Mouse (Mus musculus) spleen, embryonic (tissue): Measurements from ENCODE around the gene Rpl13a.
"Not testable (repeated sequence)": the region's sequence is repeated elsewhere in the genome, so short reads cannot be mapped to it uniquely, and the experiment has no call there.

Source experiments
- CTCF ChIA-PET: fragments of 350-600 bp; sonication (Branson Sonifier 250); formaldehyde crosslinking; loops from one replicate; lab custom pipeline; 2022; lab: Charles Lee

The Rpl13a gene

DNA sequence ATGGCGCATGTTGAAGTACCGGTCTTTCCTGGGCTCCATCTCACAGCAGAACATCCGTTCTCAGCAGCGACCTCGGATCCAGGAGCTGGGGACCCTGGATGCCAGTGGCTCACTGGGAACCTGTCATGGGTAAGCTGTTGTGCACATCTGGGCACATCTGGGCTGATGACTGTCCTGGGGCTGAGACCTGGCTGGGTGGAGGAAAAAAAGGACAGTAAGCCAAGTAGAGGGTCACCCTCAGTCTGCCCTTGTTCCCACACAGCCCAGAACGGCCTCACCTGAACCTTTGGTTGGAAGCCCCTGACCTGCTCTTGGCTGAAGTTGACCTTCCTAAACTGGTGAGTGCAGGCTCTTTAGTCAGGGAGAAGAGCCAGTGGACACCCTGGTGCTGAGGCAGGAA, 30.4 kb upstream of the Rpl13a start:
- CTCF ChIA-PET, result no interaction called here

DNA sequence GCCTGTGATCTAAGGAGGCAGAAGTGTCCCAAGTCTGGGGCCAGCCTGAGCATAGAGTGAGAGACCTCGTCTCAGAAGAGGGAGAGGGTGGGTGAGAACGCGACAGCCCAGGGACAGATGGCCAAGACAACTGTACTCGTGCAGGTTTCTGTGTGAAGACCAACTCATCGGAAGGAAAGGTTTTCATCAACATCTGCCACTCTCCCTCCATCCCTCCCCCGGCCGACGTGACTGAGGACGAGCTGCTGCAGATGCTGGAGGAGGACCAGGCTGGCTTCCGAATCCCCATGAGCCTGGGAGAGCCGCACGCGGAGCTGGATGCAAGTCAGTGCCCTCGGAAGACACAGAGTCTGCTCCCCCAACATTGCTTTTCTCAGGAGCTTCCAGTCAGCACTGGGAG, 28.9 kb upstream of the Rpl13a start:
- CTCF ChIA-PET, result no interaction called here

DNA sequence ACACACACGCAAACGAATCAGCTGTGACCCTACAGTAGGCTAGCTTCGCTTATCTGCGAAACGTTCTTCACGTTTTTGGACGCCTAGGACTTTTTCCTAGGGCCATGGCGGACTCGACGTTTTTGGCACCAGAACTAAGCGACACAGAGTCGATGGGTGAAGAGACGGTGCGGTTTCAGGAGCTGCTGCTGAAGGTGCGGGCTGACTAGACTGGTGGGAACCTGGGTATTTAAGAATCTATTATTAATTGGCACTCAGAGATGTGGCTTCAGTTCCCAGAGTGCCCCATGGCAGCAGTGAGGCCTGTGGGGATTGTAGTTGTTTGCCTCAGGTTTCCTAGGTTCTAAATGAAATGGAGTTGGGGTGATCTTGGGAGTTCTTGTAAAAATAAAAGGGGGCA, 27.6 kb upstream of the Rpl13a start:
- CTCF ChIA-PET, result interaction anchor here (0.7 kb wide), 1 partner anchor 416 kb away, joined by 3 read pairs; no protein-coding TSS in a partner anchor

DNA sequence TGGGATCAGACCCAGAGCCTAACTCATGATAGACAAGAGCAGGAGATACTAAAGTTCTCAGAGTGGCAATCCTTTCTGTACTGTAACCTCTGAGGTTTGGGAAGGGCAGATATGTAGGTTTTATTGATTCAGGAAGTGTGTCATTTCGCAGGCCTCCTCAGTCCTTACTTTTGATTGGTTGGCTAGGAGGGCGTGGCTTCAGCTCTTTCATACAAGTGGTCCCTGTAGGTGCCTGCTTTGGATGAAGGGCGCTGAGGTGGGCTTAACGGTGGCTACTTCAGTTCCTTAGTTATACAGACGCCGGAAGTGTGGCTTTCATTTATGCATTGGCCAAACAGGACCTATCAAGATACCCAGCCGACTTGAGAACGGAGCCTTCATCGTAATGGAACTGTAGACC, 27.0 kb upstream of the Rpl13a start:
- CTCF ChIA-PET, result no interaction called here

DNA sequence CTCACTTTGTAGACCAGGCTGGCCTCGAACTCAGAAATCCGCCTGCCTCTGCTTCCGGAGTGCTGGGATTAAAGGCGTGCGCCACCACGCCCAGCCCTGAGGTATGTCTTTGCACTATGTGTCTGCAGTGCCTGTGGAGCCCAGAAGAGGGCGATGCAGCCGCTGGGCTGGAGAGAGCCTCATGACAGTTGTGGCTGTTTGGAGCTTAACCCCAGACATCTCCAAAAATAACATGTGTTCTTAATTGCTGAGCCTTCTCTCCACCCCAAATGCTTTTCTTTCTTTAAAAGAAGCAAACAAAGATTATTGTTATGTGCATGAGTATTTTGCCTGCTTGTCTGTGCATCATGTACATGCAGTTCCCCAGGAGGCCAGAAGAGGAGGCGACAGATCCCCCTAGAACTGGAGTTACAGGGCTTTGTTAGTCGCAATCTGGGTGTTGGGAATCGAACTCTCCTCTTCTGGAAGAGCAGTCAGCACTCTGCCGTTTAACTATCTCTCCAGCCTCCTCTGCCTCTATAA, 26.5 kb upstream of the Rpl13a start:
- CTCF ChIA-PET, result no interaction called here

DNA sequence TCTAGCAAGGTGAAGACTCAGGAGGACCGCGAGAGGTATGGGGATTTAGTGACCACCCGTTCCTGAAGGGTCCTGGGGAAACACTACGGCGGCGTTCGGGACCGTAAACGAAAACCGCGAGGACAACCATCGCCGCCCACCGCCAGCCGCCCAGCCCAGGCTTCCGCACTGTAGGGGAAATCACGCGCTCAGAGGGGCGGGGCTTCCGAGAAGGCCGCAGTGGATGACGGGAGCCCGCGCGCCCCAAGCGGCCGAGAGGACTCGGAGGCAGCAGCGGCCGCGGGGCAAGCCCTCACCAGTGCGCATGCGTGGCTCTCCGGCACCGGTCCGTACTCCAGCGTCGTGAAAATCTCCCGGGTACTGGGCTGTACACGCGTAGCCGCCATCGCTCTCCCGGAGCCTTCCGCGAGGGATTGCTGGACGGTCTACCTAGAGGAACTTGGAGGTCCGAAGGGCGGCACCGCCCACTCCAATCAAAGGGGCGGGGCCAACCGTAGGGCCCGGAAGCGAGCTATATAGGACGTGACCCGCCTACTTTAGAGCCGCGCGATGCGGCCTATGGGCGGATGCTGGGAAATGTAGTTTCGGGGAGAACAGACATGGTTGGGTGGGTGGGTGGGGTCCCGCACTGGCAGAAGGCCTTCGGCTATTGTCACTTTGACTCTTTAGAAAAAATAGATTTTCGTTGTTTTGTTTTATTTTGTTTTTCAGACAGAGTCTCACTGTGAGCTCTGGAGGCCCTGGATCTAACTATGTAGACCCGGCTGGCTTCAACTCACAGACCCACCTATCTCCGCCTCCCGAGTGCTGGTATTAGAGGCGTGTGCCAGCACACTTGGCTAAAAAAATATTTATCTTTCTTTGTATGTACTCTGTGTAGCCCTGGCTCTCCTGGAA, 25.8 kb upstream of the Rpl13a start, which contains the start of the genes Pih1d1 and Aldh16a1:
Gene Pih1d1 (plus strand): TSS at position 208 of the 897 bp plus-strand sequence.
Gene Aldh16a1 (minus strand): TSS at position 489 of the 897 bp plus-strand sequence.
- CTCF ChIA-PET, result interaction anchor here (0.5 kb wide), 1 partner anchor 14 kb away, joined by 4 read pairs; no protein-coding TSS in a partner anchor

DNA sequence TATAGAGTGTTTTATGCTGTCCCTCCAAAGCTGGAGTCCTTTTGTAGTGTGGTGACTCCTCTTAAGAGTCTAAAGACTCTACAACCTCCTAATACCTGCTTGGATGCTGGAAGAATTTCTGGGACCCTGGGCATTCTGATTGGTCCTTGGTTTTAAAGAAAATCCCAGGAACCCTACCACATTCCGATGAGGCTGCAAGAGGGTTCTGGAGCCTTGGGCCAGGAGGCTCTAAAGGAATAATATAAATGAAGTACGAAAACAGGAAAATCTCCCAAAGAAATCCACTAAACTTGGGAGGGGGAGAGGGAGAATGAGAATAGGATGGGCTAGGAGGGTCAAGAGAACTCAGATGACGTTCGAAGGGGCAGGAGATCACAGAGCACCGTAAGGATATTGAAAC, 25.0 kb upstream of the Rpl13a start:
- CTCF ChIA-PET, result interaction anchor here (0.5 kb wide), 1 partner anchor 13 kb away, joined by 4 read pairs; no protein-coding TSS in a partner anchor

DNA sequence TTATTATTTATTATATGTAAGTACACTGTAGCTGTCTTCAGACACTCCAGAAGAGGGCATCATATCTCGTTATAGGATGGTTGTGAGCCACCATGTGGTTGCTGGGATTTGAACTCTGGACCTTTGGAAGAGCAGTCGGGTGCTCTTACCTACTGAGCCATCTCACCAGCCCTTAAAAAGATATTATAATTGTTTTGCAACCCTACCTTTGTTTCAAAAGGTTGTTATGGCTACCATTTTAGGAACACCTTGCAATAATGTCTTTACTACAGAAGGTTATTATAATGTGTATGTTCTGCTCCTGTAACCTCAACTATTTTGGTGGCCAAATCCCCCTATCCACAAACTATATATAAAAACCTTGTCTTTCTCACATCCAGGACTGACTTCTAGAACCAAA, 24.5 kb upstream of the Rpl13a start:
- CTCF ChIA-PET, result not testable (repeated sequence)

DNA sequence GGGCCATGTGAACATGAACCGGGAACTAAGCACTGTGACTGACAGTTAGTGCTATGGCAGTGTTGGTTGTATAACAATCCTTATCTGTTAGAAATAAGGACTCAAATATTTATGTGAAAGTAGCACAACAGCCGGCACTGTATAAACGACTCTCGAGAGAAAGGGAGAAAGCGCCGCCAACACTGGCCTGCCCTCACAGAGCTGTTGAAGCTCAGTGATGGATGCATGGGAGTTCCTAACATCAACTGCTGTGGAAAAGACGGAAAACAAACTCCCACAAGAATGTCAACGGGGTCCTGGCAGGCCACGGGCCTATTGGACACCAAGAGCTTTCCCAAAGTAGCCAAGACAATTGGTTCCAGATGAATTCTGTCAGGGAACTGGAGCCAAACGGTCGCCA, 22.7 kb upstream of the Rpl13a start:
- CTCF ChIA-PET, result no interaction called here

DNA sequence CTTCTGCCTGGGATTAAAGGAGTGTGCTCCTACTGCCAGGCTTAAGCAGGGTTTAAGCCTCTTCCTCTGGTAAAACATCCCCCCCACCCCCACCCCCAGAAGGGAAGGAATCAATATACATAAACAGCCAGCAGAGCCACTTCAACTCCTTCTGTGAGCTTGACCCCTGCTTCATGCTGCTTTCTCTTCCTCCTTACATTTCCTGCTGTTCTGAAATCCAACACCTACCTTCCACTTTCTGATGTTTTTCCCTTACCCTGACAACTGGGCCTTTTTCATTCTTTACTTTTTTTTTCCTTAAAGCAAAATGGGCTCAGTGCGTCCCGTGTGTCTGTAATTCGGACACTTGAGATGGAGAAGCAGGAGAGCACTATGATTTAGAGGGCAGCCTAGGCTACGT, 21.8 kb upstream of the Rpl13a start:
- CTCF ChIA-PET, result interaction anchor here (0.6 kb wide), 2 partner anchors 12 to 21 kb away, joined by 4 read pairs; no protein-coding TSS in a partner anchor

DNA sequence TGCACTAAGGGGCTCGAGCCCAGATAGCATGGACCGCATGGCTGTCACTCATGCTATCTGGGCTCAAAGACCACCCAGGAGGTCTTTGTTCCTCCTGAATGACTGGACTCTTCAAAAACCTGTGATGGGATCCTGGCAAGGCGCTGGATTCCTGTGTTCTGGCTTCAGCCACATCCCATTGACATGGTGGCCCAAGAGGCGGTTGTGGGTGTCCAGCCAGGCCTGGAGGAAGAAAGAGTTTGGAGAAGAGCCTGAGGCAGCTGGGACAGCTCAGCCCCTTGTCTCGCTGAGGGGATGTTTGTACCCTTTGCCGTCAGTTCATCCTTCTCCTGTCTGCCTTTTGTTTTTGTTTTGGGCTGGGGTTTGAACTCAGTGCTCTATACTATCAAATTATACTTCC, 21.0 kb upstream of the Rpl13a start:
- CTCF ChIA-PET, result no interaction called here

DNA sequence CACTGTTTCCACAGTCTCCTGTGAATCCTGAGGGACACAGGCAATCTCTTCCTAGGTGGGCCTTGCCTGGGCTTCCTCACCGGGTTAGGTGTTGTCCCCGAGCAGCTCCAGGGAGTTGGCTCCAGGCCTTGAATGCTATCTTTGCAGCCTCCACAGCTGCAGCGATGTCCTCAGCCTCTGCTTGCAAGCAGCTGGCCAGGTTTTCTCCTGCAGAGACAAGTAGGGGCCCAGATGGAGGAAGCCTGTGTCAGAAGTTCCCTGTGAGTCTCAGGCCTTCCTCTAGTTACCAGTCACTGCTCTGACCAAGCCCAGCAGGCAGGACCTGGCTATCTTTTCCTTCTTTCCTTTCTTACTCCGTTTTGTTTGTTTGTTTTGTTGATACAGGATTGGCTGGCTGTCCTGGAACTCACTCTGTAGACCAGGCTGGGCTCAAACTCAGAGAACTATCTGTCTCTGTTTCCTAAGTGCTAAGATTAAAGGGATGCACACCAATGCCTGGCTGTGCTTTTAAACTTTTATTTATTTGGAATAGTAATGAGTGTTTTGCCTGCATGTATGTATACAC, 20.1 kb upstream of the Rpl13a start:
- CTCF ChIA-PET, result no interaction called here

DNA sequence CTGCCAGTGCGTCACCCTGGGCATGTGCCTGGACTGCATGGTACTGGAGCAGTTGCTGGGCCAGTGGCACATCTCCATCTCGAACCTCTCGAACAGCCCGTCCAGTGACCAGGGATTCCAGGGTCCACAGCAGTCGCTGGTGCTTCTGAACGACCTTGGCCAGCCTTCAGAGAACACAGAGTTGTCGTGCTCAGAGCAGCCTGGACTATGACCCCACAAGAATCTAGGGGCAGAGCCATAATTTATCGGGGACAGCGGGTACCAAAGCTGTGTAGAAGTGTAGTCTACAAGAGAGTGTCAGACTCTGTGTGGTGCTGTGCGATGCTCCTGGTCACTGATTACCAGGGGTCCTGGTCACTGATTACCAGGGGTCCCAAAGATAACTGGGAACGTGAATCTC, 19.3 kb upstream of the Rpl13a start:
- CTCF ChIA-PET, result no interaction called here

DNA sequence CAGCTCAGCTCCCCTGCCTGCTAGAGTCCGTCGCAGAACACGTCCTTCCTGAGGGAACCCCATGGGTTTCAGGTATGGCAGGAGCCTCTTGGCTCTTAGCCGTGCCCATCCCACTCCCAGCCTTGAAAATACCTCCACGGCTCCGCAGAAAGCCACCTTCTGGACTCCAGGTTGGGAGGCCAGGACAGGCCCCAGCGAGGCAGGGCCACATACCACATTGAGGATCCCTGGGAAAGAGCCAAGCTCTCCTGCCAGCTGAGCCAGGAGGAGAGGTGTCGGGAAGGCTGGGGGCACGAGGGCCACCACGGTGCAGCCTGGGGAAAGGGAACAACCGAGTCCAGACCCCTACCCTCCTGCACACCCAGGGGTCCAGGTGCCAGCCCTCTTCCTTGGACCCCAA, 18.7 kb upstream of the Rpl13a start:
- CTCF ChIA-PET, result no interaction called here

DNA sequence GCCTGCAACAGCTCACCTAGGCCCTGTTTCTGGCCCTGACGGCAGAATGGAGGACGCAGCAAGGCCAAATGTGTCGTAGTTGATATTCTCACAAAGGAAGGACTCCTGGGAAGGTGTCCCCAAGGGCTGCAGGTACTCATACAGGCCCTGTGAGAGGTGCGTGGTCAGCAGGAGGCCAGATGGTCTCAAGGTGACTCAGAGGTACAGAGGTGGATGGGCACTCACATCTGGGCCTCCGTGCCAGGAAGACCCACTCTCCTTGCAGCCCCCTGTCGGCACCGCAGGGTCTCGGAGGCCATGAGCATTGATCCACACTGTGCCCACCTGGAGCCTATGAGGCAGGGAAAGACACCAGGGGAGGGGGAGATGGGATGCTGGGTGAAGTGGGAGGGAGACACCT, 16.9 kb upstream of the Rpl13a start:
- CTCF ChIA-PET, result no interaction called here

DNA sequence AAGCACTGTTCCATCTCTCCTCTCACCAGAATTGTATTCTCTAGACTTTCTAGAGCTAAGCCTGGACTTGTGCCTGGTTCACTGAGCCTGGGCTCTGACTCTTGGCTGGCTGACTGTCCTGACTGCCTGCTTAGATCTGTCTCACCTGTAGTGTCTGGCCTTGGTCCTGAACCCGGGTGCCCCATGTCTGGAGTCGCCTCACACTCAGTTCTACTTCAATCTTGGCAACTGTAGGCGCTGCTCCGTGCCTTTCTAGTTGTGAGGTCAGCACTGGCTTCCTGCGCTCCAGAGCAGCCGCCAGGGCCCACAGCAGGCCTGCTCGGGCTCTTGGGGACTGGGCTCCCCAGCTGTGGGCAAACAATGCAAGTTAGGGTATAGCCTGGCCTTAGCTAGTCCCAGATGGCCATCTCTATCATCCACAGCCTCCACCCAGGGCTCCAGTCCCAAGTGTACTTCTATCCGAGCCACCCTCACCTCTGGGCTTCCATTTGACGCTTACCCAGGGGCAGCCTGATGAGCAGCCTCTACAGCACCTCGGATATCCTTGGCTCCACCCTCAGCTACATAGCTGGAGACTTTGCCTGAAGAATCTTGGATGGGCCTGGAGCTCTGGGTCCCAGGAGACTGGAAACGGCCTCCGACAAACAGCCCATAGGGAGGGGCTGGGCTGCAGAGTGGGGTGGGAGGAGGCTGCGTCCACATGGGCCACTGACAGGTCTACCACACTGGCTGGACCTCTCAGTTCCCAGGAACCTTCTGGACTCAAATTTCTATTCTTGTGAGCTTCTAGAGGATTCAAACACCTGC, 16.0 kb upstream of the Rpl13a start:
- CTCF ChIA-PET, result no interaction called here

DNA sequence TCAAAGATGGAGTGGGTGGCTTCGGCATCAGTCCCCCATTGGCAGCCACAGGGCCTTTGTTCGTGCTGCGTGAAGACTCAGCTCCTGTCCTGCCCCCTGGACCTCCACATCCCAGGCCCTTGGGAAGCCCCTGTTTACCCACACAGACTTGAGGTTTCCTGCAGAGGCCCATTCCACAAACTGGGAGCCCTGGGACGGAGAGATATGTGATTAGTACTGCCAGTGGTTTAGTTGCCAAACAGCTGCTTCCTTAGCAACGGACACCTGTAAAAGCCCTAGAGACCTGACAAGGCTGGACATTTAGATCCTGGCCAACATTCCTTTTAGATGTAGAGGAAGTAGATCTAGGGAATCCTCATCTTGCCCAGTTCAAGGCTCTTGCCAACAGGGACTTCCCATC, 13.4 kb upstream of the Rpl13a start:
- CTCF ChIA-PET, result no interaction called here

DNA sequence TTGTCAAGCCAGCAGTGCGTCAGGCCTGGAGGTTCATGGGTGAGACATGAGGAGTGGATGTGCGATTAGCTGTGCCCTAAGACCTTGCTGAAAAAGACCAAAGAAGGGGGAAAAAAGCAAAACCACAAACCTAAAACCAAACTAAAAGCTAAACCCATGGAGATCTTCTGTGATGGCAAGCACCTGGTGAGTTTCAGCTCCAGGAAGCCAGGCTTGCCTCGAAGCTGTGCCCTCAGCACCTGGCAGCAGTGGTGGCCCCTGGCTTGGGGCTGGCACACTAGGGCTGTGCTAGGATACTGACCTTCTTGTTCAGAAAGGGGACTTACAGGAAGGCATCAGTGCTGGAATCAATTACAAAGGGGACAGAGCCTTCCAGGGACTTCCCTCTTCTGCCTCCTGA, 12.8 kb upstream of the Rpl13a start:
- CTCF ChIA-PET, result no interaction called here

DNA sequence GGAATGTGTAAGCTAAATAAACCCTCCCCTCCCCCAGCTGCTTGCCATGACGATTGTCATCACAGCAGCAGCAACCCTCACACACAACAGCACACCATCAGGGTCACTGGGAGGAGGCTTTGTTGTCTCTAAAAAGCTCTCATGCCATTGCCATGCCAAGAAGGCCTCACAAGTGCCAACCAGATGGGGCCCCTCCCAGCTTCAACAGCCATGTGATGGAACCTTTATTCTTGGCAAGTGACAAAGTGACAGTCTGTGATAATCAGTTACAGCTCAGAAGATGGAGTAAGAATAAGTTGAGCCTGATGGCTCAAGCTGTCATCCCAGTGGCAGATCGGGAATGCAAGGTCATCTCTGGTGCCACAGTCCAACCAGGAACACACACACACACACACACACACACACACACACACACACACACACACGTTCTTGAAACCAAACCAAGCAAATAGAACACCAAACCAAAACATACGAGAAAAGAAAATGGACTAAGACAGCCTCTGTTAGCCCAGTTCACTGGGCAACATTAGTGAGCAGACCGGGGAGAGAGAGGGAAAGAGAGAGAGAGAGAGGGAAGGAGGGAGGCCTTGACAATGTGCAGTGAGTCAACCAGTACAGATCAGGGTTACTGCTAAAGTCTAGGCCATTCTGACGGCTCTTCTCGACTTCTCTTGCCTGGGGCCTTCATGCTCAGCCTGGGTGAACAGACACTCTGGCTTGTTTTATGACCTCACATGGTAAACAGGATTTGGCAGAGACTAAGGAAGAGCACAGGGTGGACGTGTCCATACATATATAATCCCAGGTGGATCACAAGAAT, 11.6 kb upstream of the Rpl13a start:
- CTCF ChIA-PET, result interaction anchor here (0.7 kb wide), 2 partner anchors 14 to 112 kb away, joined by 4 read pairs; no protein-coding TSS in a partner anchor

DNA sequence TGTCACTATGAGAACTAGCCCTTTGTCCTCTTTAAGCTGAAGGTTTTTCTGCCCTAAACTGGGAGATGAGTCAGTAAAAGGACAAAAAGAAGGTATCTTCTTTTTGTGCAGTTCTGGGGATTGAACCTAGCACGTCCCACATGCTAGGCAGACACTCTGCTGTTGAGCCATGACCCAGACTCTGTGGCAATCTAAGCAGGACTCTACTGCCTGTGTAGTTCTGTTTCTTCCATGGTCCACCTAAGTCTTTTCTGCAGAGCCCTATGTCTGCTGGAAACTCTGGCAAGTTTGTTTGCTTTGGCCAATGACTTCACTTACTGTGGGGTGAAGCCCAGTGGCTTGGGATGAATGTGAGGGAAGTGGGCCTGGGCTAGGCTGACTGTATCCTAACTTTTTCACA, 9.8 kb upstream of the Rpl13a start:
- CTCF ChIA-PET, result interaction anchor here (0.5 to 0.7 kb wide), 2 partner anchors 46 to 278 kb away, joined by 3 read pairs; partner anchors contain the start of gene Rcn3
